Mouse (Mus musculus) right cerebral cortex, postnatal 4 days (tissue): Measurements from ENCODE around the gene Phykpl.
A peak's percentile ranks its signal among the peaks of the same experiment; 100 is the strongest.

Source experiments
- DNase-seq: peaks from one replicate; pipeline ENCODE4 v3.0.0-alpha.2; 2022

Gene Phykpl

DNA sequence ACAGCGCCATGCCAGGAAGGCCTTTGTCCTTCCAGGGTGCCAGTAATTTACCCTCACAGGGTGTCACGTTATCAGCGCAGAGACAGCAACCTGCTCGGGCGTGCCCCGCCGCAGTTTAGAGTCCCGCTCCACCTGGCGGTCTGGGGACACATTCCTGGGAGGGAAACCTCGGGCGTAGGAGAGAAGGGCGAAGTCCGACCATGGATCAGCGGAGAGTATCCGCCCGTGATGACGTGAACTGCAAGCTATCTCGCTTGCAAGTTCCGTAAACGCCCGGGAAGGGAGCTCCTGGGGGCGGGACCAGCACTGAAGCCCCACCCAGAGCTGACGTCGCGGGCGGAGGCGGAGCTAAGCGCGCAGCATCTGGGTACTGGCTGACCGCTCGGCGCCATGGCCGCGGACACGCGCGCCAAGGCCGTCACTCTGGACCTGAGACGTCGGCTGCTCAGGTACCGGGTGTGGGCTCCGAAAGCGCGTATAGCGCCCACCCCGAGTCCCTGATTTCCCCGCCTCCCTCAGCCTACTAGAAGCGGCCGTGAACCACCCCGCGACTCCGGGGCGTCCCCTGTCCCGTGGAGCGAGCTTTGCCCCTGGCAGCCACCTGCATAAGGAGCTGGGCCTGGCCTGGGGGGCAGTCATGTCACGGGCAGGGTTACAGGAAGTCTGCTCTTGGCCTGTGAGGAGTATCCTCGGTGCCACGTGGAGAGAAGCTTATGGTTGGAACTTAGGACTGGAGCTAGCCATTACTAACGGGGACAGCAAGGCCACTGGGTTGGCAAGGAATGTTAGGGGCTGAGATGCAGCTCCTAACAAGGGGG lies at the start of gene Phykpl:
TSS of gene Phykpl (plus strand) at position 327 of the 818 bp plus-strand sequence.
- DNase-seq: peak; percentile 91

DNA sequence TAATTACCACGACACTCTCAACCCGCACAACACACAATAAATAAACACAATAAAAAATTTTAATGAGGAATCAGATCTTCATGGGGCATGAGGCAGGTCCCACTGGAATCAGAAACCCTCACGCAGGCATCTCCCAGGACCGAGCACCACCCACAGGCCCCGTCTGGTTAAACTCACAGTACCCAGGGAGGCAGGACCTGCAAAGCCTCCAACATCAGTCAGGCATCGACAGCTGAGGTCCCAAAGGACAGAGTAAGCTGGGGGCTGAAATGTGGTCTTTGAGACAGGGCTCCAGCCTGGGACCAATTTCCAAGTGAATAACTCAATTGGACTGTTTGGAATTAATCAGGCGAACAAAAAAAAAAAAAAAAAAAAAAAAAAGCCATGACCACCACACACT lies 46.2 kb upstream of the Phykpl start:
- no peak for DNase-seq

DNA sequence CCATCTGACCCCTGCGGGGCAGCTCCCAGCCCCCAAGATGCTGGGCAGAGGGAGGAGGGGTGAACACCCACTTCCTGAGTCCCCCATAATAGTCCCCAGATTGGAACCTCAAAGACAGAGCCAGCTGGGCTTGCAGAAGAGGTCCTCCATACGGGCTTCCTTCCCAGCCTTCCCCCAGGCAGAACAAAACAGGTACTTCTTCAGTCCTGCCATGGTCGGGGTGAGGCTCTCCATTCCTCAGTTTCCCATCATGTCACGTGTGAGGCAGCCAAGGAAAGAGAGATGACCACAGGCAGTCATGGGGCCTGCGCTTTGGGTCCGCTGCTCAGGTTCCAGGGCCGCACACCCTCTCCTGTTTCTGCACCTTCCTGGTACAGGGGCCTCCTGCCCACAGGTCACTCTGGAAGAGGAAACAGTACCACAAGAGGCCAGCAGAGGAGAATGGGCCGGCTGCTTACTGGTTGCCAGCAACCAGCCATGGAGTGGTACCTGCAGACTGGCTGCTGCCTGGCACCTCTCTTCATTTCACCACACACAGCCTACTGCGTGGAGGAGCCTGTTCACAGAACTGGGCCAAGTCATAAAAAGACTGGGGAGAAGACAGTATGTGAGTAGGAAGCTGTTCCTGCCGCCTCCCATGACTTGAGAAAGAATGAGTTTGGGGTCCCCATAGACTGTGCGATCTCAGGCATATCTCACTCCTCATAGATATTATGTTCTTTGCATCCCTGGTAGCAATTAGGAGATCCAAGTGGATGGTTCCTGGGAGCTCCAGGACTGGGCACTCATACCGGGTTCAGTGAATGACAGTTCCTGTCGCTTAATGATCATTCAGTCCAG lies 45.4 kb upstream of the Phykpl start:
- no peak for DNase-seq

DNA sequence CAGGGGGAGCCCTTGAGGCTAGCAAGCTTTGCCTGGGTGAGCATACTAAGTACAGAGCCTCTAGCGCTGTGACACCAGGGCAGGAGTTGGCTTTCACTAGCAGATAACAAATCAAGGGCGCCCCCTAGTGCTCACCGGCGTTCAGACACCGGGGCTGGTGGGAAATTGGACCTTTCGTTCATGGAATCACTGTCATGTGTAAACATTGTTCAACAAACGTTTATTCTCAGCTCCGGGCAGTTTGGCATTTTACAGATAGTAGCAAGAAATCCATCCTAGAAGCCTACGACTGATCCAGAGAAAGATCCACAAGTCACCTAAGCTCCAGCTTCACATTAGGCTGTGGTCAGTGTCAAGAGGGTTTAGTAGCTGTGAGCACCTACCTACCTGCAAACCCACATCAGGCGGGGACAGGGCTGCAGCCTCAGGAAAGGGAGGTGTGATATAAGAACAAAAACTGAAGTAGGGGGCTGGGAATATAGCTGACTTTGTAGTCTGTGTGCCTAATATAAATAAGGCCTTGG lies 44.7 kb upstream of the Phykpl start:
- DNase-seq: peak; percentile 97

DNA sequence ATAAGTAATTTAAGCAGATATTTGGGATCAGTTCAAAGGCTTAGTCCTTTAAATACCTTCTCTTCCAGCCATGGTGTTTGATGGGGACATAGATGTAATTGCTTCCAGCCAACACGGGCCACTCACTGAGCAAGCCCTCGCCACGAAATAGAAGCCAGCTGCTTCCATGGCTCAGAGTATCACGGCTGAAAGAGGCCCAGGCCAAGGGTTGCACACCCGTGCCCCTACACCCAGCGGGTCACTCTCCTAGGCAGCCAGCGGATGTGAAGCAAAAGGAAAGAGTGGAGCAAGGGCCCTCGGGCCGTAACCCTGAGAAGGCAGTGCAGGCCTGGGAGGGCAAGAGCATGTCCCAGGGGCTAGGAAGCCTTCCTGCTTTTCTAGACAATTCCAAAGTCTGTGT lies 42.1 kb upstream of the Phykpl start:
- no peak for DNase-seq

DNA sequence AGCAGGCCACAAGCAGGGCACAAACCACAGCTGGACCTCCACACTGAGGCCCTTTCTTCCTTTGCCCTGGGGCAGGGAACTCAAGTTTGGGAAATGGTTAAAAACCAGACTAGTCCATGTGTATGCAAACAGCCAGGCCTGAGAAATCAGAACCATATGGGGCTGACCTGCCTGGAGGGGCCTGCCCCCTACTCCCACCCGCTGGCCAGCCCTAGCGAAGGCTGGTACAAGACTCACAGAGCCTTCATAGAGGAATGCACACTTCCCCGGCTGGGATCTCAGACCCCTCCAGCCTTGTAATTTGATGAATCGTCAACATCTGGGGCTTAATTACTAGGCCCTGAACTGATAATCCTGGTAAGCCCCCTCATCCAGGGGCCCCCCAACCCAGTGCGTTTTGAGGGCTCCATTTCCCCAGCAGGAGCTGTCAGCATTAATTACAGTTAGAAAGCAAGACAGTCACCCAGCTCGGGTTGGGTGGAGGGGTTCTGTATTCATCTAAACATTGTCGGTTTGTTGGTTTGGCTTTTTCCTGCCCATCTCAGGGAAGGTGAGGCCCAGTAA lies 41.0 kb upstream of the Phykpl start:
- no peak for DNase-seq

DNA sequence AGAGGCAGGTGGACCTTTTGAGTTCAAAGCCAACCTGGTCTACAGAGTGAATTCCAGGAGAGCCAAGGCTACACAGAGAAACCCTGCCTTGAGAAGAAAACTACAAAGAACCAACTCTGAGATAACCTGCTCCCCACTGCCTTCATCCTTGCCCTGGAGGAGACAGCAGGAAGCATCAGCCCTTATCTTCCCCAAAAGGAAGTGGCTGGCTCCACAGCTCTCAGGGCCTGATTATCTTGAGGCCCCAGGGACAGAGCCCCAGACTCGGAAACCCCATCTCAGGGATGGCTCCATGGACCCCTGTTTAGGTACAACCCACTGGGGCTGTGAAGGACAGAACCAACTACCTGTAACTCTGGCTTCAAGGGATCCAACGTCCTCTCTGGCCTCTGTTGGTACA lies 40.1 kb upstream of the Phykpl start:
- no peak for DNase-seq

DNA sequence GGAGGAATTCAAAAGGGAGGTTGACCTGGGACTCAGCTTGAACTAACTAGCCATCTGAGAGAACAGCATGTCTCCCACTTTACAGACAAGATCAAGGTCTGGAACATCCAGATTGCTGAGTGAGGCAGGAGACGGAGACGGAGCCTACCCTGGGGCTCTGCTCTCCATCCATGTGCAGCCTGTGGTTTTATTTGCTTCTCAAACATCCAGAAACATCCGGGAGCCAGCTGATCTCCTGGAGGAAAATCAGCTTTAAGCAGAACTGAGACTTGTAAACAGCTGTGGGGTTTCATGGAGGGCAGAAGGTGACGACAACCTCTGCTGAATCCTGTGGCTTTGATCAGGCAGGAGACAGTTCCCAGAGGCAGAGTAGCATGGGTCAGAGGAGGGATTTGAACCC lies 38.7 kb upstream of the Phykpl start:
- DNase-seq: no peak

DNA sequence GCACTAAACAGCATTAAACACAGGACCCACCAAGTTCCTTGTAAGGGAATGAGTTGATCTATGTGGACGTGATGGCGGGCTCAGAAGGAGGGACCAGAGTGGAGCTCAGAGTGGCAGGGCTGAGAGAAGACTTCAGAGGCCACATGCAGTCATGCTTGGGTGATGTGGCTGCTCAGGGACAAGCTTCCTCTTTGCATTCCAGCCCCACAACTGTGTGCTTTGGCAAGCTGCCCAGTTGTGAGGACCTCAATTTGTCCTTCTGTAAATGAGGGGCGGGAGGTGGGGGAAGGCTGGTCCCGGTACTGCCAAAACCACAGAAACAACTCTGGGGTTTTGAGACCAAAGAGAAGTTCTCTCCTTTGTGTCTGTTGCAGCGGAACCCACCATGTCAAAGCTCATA lies 33.3 kb upstream of the Phykpl start:
- DNase-seq: no peak

DNA sequence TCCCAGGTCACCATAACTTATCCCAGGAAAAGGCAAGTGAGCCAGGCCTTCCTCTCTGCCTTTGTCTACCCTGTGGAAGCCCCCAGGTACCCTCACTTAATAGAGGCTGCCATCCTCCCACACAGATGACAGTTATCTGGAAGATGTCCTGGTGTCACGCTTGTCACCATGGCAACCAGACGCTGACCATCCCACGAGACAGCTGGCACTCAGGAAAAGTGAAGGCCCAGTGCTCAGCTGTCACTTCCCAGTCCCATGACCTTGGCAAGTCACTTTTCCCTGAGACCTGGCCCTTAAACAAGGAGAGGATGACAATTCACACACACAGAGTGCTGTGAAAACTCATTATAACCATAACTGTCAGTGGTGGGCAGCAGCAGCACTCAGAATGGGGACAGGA lies 32.5 kb upstream of the Phykpl start:
- DNase-seq: no peak

DNA sequence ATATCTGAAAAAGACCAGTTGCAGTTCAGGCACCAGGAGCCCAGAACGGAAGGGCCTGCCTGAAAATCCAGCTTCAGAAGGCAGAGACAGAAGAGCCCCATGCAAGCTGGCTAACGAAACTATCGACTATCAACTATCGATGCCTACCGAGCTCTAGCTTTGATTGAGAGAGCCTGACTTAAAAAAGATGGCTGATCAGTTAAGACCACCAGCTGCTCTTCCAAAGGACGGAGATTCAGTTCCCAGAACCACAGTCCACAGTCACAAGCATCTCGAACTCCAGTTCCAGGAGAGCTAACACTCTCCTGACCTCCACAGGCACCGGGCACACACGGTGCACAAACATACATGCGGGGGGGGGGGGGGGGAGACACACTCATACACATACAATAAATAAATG lies 30.0 kb upstream of the Phykpl start:
- DNase-seq: no peak

DNA sequence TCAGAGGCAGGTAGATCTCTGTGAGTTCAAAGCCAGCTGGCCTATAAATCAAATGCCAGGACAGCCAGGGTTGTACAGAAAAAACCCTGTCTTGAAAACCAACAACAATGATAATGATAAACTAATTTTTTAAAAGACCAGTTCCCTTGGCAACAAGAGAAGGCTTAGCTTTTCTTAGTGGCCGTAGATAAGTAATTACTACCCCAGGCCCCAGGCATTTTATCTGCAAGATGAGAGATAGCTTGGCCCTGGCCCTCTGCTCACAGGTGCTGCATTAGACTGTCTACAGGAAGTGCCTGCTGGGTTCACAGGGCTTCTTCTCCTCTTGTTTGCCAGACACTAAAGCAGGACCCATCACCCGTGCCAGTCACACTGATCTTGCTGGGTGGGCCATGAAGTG lies 29.5 kb upstream of the Phykpl start:
- no peak for DNase-seq

DNA sequence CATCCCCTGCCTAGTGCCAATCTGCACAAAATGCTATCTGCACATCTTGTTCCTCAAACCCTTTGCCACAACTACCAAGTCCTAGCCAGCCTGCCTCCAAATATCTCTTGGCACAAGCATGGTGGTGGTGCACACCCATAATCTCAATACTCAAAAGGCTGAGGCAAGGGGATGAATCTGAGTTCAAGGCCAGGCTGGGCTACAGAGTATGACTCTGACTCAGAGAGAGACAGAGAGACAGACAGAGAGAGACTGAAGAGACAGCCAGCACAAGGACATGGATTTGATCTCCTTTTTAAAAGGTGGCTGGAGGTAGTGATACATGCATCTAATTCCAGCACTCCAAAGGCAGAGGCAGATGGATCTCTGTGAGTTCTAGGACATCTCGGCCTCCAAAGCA lies 21.3 kb upstream of the Phykpl start:
- no peak for DNase-seq

DNA sequence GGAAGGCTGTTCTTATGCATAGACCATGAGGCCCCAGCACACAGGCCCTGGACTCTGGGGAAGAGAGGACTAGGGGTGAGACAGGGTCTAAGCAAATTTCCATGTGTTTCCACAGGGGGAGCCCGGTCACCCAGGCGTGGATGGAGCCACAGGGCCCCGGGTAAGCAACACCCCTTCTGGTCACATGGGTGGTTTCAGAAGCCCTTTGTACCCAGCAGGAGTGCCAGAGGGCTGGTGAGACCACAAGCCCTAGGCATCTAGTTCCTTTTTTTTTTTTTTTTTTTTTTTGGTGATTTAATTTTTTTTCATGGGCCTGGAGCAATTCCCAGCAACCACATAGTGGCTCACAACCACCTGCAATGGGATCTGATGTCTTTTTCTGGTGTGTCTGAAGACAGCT lies 19.5 kb upstream of the Phykpl start:
- DNase-seq: no peak

DNA sequence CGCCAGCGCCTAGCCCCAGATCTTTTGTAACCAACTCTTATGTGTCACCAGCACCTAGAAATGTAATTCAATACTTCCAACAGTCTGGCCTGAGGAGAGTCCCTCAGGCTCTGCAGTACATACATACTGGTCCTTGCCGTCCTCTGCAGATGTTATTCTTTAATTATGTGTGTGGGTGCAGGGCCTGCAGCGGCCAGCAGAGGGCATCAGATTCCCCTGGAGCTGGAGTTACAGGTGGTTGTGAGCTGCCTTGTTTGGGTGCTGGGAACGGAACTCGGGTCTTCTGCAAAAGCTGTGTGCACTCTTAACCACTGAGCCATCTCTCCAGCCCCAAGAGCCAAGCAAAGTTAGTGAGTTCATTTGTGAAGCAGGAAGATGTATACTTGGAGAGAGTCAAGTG lies 18.6 kb upstream of the Phykpl start:
- no peak for DNase-seq

DNA sequence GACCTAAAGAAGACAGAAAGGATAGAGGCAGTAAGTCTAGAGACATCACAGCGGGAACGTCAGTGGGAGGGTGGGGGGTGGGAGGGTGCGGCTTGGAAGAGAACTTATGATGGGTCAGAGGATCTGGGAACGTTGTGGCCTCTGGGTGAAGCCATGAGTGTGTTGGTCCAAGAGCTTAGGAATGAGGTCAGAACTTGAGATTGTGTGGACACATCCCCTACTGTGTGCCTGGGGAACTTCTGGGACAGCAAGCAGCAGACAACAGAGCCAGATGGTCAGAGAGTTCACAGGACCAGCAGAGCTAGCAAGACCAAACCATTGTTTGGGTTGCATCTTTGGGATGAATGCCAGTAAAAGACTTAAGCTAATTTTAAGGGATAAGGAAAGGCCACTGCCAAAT lies 15.8 kb upstream of the Phykpl start:
- no peak for DNase-seq

DNA sequence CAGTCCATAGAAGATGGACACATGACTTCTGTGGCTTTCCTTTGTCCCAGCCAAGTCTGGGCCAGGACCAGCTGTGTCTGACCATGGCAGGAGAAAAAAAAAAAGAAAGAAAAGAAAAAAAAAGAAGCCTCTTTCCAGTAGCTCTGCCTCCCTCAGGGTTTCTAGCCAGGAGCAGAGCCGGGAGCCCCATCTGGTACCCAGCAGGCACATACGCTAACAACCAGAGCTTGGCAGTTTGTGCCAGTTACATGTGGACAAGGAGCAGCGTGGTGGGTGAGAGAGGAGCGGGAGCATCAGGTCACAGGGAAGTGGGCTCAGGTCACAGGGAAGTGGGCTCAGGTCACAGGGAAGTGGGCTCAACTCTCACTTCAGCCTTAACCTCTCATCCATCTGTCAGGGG lies 8.1 kb upstream of the Phykpl start:
- DNase-seq: no peak

DNA sequence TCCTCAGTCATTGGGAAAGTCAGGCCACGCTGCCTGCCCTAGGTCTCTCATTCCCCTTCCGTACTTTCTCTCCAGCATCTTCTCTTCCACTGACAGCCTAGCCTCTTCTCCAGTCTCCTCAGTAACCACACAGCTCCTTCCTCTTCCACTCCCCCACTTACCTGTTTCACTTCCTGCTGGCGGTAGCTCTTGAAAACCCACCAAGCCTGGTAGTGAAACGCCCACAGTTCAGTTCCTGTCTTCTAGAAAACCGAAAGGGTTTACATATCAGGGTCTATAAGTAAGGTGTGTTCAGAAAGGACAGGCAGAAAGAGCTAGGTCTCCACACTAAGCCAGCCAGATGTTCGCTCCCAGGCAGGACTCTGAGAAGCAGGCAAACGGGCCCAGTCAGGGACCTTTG lies 7.0 kb upstream of the Phykpl start:
- DNase-seq: no peak

DNA sequence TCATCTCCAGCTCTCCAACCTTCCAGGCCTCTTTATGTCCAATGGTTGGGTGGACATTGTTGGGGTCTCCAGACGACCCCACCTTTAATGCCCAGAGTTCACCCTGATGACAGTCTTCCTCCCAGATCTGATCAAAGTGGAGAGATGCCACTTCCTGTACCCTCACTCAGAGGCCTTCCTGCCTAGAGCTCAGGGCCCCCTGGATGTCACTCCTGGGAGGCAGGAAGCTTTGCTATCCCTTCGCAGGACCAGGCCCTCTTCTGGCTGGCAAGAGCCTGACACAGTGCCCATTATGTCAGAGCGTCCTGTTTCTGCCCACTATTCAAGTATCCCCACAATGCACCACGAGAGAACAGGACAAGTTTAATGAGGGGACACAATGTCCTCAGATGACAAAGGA lies 5.5 kb upstream of the Phykpl start:
- DNase-seq: no peak

DNA sequence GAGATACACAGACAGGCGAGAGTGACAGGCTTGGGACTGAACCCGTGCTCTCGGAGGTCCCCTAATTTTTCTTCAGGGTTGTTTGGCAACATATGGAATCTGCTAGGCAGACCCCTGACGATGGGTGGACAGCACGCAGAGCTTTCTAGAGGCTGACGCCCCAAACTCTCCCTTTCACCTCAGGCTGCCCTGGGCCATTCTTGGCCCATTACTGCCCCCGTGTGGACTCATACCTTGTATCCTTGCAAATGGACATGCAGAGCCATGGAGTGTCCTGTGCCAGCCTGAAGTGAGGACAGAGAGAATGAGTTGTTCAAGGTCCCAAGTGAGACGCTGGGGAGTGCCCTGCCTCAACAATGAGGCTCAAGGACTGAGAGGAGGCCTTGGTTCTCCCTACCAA lies 1.8 kb upstream of the Phykpl start:
- DNase-seq: peak; percentile 63

DNA sequence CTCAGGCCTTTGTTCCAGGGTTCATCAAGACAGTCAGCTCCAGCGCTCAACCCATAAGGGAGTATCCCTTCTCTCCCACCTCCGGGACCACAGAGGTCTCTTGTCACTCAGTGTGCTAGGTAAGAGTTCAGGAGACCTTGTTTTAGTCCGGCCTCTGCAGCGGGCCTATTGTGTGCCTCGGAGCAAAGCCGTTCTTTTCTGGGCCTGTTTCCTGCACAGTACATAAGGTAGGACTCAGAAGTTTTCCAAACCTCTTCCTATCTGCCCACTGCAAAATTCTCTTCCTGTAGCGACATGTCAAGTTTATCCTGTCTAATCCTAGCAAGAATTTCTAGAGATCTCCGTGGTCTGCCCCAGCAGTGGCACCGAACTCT lies 513 bp upstream of the Phykpl start:
- no peak for DNase-seq

DNA sequence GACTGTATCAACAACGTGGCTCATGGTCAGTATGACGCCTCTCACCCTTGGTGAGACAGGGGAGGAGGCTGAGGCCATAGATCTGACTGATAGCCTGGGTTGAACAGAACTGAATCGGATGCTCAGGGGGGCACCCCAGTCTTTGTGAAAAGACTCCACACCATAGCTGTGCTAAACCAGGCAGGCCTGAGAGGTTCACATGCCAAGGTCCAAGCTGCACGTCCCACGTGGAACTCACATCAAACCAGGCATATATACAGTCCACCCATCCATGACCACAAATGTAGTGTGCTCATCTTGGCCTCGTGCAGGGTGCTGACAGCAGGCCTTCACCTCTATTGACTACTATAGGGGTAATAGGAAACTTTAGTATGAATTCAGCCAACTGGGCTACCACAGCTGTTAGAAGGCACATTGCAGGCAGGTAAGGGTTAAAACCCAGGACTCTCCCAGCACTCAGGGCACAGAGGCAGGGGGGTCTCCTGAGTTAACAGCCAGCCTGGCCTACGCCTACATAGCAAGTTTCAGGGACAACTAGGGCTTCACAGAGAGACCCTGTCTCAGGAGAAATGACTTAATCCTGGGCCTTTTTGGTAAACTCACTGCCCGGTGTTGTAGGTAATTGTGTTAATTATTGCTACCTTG lies 1.2 kb downstream of the Phykpl start:
- DNase-seq: no peak

DNA sequence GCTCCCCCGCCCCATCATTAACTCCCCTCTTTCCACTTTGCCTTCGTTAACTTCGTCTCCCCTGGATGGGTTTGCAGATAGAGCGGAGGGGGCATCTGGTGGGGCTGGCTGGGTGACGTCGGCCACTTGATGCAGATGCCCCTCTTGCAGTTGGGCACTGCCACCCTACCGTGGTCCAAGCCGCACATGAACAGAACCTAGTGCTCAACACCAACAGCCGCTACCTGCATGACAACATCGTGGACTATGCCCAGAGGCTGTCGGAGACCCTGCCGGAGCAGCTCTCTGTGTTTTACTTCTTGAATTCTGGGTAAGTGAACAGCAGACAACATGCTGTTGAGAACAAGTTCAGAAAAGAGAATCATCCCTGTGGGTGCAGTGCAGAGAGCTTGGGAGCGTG lies 1.9 kb downstream of the Phykpl start:
- no peak for DNase-seq
